Mouse (Mus musculus): ENCODE results near the gene Sugp2.

DNA sequence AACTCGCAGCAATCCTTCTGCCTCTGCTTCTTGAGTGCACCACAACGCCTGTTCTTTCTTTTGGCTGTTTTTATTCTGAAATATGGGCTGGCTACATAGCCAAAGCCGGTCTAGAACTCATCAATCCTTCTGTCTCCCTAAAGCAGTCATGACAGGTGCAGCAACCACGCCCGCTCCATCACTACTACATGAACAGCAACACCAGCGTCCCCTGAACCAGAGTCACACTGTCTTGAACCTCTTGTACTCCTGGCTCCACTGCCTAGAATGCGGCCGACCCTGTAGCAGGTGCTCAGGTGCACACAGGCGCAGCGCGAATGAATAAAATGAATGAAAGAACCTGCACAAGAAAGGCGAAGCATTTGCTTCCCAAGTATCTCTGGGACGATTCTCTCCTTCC, 420 bp upstream of the Sugp2 start:
- TF ChIP-seq POLR2A (IDR thresholded peaks at IDR 0.05; ENCODE audit: low read depth, low read length) (no peak), CTCF (IDR thresholded peaks at IDR 0.05; ENCODE audit: borderline replicate concordance, insufficient read depth, low read length) (no peak)

All from embryonic fibroblast, embryonic 13.5 days (primary cell).